Mouse (Mus musculus) ES-CJ7 (cell line): Measurements from ENCODE around the gene Cog5.

Experiments
- DNase-seq: peaks from one replicate; pipeline ENCODE4 v3.0.0; 2011; ENCODE audit warnings: low read depth, low spot score

The Cog5 gene

GRCm38 (mm10) chr12:31709665-31710064, 55.0 kb downstream of the Cog5 start:
- no peak for DNase-seq

DNA sequence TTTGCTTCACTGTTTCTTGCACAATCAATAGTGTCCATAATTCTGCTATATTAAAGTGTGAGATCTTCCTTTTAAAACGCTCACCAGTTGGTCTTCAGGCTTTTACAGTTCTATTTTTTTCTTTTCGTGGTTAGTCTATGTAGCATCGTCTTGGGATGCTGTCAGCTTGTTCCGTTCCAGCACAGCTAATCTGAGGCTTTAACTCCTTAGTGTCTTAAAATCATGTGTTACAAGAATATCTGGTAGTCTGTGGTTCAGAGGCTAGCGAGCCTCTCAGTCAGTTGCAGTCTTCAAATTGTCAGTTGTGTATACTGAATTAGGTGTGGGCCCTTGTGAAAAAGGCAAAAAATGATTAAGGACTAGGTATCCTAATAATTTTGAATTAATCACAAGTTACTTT, 57.6 kb downstream of the Cog5 start:
- no peak for DNase-seq

DNA sequence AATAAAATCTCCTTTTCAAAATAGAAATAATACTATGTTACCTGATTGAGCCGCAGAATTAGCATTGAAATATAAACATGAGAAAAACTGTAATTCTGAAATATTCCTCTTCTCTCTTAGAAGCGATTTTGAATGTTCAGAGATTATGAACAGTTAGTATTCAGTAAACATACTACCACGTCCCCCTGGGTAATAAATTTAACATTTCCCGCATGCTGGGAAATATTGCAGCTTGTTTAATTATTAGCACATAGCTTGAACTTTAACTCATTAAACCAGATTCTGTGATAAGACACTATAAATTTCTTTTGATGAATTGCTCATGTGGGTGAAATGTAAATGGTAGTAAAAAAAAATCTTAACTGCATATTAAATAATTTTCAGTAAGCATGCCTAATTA, 58.1 kb downstream of the Cog5 start:
- no peak for DNase-seq

GRCm38 (mm10) chr12:31713600-31713999, 58.9 kb downstream of the Cog5 start, which contains the start of gene Gpr22:
Gene Gpr22, minus strand, starts transcription at chr12:31713947.
- no peak for DNase-seq

DNA sequence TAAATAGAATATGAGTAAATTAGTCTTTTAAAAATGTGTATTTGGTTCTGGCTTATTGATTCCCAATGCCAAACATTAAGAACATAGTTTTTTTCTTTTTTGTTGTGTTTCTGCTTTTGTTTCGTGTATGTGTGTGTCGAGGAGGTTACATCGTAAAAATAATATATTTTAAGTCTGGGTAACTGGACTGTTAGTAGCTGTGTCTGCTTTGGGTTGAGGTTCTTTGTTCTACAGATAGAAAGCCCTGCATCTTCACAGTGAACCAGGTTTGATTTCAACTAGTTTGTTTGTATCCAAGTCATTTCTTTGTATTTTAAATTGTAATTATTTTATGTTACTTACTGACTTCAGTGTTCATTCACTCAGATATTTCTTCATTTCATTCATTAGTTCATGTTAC, 59.4 kb downstream of the Cog5 start:
- DNase-seq, result no peak

DNA sequence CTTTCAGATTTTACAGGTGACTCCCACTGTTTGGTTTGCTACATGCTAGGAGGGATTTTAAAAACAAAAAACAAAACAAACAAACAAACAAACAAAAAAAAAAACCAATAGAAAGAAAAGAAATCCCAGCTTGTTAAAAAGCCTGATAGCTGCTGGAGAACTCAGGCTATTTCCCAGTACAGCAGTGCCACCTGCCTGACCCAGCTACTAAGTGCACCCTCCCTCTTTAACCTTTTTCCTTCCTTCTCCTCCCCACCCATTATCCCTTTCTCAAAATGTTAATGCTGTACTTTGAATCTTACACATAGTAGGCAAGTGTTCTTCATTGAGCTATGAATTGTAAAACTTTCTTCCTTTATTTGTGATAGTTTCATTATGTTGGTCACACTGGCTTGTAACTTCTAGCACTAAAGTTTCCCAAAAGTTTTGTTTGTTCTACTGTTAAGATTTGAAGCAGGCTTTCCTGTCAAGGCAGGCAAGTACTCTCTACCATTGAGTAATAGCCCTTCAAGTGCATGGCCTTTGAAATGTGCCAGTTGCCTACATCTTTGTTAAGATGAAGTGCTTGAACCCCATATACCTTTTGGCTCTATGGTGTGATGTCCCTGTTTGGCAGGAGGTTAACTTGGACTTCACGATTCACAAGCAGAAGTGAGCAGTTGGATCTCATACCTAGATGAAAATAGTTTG, 65.1 kb downstream of the Cog5 start:
- peak; percentile 34 for DNase-seq

DNA sequence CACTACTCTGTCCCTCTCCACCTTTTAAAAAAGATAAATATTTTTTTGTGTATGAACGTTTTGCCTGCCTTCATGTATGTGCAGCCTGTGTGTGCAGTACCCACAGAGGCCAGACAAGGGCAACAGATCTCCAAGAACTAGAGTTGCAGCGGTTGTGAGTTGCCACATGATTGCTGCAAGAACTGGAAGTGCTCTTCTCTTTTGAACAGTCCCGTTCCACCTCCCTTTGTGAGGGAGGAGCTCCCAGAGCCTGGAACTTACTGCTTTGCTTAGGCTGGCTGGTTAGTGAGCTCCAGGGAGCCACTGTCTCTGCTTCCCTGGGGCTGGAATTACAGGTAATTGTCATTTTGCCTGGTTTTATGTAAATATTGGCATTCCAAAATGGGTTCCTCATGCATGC, 69.9 kb downstream of the Cog5 start:
- peak; percentile 63 for DNase-seq

DNA sequence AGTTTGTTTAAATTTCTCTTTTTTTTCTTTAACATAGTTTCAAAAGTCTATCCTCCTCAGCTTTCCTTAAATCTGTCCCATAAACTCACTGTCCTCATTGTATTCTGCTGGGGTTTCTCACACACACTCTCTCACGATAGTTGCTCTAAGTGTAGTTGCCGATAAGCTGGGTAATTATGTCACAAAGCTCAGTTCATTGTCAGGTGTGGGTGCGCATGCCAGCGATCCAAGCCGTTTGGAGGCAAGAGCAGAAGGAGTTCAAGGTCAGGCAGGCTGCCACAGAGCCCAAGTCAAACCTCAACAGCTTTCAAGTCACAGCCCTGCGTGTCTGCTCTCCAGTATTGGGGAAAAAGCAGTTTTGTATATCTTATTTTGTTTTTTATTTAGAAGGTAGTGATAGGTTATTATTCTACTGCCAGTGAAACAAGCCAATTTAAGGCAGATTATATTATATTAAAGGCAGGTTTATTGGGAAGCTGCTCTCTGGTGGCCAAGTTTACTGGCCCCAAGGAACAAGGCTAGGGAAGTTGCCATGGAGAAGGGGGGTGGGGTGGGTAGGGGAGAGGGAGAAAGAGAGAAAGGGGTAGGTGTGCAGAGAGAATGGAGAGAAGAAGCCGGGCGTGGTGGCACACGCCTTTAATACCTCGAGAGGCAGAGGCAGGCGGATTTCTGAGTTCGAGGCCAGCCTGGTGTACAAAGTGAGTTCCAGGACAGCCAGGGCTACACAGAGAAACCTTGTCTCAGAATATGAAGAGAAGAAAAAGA, 71.0 kb downstream of the Cog5 start:
- peak; percentile 75 for DNase-seq

DNA sequence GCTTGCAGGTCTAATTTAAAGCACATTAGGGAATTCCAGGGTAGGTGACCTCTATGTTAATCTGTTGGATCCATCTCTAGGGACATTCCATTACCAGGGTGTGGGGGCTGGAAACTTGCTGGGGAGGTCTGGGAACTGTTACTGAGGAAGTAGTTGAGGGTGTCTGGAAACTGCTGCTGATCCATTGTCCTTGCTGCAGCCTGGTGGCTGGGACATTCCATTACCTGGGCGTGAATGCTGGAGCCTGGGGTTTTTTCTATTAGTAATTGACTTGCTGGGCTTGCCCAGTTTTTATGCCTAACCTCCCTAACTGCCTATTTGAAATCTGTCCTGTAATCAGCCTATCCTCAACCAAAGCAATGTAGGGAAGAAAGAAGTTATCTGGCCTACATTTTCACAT, 72.0 kb downstream of the Cog5 start:
- DNase-seq, result peak; percentile 80

GRCm38 (mm10) chr12:31730126-31730525, 75.5 kb downstream of the Cog5 start:
- DNase-seq, result no peak

DNA sequence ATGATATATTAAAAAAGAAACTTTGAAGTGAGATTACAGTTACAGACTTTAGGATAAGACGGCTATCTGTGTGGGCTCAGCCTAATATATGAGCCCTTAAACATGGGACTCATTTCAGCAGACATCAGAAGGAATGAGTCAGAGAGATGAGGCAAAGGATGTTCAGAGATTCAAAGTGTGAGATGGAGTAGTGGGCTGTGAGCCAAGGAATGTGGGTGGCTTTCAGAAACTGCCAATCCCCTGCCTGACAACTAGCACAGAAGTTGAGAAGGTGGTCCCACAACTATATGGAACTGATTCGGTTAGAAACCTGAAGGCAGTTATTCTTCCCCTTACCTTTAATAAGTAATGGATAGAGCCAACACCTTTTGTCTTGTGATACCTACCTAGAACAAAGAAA, 79.9 kb downstream of the Cog5 start:
- DNase-seq, result no peak

- peak; percentile 60 for DNase-seq
Observed at GRCm38 (mm10) chr12:31747301-31747700, 92.6 kb downstream of the Cog5 start.

- peak; percentile 50 for DNase-seq
Observed at GRCm38 (mm10) chr12:31749846-31750245, 95.2 kb downstream of the Cog5 start.

- DNase-seq, result no peak
Observed at GRCm38 (mm10) chr12:31754465-31754864, 99.8 kb downstream of the Cog5 start.

DNA sequence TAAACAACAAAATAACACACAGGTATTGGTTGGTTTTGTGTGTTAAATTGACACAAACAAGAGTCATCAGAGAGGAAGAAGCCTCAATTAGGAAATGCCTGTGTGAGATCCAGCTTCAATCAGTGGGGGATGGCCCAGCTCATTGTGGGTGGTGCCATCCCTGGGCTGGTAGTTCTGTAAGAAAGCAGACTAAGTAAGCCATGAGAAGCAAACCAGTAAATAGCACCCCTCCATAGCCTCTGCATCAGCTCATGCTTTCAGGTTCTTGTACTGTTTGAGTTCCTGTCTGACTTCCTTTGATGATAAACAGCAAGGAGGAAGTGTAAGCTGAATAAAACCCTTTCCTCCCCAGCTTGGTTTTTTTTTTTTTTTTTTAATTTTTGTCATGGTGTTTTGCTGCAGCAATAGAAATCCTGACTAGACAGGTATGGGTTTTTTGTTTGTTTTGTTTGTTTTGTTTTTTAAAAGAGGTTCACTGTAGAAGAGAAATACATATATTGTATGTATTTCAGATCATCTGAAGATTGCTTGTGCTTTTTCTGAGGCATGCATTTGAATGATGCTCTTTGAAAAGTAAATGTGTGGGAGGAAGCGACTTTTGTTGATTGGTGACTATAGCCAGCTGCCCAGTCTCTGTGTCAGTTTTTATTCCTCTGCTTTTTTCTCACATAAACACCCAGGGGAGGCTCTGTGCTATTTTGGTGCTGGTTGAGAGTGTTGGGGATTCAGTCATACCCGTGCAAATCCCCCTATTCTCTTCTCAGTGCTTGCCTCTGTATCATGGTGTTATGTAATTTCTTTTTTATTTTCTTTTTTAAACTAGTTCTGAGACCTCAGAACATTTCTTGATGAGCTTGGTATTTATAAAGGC, 101.5 kb downstream of the Cog5 start:
- no peak for DNase-seq

DNA sequence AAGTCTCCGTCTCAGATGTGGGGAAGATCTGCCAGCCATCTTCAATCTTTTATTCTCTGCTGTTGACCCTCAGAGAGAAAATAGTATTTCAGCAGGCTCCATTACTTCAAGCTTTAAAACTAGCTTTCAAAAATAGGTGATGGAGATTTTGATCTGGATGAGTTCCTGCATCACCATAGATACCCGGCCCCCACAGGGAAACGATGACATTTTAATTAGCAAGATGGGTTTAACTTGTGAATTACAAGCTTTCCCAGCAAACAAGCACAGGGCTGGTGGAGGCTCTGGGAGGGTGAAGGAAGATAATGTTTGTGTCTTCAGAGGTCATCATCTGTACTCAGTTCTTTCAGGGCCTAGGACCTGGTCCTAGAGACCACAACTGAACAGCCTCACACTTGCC, 118.9 kb downstream of the Cog5 start:
- no peak for DNase-seq

DNA sequence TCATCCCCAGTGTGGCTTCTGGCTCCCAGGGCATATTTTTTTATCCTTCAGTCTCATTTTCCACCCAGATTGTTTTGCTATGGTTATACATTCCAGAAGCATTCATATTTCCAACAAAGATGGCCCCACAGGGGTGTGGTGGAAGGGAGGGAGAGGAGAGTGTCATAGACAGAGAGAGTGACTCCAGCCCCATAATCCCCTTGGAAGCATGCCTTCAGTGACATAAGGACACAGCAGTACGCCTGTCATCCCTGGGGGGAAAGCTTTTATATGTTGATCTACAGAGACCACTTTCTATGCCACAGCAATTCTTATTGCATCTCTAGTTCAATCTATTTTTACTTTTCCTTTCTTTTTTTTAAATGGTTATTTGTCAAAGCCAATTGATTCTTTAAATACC, 129.6 kb downstream of the Cog5 start:
- no peak for DNase-seq

DNA sequence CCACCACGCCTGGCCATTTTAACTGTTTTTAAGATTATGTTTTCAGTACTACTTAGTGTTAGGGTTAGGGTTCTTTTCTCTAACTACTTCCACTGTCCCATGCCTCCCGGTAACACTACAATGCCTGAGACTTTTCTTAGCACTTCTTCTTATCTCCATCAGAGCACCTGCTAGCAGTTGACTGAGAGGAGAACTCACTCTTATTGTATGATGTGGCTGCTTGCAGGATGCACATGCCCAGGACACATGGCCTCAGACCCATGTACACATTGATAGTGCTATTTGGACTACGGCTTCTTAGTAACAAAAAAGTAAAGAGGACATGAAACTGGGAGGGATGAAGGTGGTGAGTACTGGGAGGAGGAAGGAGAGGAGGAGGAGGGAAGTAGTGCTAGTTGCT, 133.9 kb downstream of the Cog5 start:
- no peak for DNase-seq

DNA sequence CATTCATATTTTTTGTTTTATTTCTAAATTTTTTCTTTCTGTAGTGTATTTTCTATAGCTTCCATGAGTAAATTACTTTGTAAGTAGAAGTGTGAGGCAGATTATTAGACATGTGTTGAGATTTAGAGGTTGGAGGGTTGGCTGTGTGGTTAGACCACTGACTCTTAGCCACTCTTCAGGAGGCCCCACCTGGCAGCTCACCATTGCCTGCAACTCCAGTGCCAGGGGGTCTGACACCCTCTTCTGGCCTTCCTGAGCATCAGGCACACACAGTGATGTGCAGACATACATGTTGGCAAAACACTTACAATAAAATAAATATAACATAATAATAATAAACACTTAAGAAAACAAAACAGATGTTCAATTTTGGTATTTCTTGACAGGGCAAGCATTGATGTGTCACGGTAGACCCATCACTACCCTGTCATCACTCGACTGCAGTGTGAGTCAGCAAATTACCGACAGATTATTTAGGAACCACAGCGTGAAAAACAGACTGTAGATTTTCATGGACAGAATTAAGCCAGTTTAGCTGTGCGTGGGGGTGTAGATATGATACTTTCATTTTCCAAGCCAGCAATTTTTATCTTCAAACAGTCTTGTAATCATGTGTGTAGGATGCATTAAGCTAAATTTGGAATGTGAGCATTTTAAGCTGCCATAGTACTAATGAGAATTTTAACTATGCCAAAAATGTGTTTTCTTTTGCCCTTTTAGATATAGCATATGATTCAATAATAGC, 151.9 kb downstream of the Cog5 start:
- DNase-seq, result no peak

DNA sequence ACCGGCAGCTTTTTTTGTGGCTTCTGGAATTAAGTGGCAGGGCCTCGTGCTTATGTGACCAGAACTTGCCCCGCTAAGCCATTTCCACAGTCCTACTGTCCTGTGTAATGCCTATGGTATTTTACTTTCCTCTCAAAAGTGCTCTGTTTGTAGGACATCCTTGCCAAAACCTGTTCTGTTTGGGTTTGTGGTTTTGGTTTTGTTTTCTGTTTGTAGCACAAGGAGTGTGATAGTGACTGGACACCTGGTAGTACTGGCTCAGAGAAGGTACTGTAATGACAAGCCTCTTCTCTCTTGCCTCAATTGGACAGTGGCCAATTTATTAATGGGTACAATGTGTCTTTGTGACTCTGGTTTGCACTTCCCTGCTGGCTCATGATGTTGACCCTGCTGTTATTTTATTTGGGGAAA, 163.4 kb downstream of the Cog5 start:
- no peak for DNase-seq

DNA sequence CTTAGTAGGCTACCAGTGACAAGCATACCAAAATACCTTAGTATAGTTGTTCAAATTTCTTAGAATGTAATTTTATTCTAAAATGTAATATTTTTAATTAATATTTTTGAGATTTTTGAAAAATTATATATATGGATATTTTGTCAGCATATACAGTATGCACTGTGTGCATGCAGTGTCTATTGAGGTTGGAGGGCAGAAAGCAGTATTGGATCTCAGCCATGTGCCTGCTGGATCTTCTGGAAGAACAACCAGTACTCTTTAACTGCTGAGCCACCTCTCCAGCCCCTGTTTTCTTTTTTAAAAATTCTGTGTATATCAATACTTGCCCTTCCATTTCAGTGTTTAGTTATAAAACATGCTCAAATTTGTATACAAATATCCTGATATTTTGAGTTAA, 164.4 kb downstream of the Cog5 start:
- DNase-seq, result no peak

DNA sequence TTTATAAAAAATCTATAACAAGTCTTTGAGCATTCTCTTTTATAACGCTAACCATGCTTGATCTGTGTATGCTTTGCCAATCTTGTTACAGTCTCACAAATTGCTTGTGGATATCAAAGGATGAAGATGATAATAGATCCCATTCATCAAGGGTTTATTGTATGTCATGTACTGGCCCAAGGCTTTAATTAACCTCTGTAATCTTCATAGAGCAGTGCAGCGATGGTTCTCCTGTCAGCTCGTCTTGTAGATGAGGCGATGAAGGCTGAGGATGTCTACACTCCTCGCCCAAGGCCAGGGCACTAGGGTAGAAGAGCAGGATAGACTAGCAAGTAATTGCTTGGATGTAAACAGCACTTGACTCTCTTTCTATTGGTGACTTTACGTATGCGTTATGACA, 164.9 kb downstream of the Cog5 start:
- DNase-seq, result no peak
